Mouse (Mus musculus): ENCODE data around the gene Vmn1r77. TPM values are rescaled to one million over a fixed set of nuclear protein-coding genes. Genes with fewer than 3 reads are reported as not detected.
"Not testable (repeated sequence)": the region's sequence is repeated elsewhere in the genome, so short reads cannot be mapped to it uniquely, and the experiment has no call there.

Vmn1r77 gene
- polyA plus RNA-seq (2017; shearing (Covaris generic)) = not detected

DNA sequence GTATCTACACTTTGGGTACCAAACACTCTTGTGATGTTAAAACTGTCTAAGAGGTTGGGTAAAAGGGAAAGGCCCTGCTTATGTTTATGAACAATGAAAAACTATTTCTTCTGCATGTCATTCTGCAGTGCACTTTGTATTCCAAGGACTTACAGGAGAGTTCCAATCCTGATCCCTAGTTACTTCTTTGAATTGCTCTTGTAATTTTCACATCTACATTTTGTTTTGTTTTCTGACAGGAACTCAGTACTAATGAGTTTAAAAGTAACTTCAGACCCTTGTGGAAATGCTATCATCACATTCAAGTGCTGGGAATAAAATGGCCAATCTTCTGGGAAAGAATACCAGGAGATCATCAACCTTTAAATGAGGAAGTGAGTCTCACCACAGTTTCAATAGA, at the start of gene Vmn1r77:
Gene Vmn1r77, plus strand, starts transcription at position 301 of the 400 bp plus-strand sequence.
- not testable (repeated sequence) for ATAC-seq

DNA sequence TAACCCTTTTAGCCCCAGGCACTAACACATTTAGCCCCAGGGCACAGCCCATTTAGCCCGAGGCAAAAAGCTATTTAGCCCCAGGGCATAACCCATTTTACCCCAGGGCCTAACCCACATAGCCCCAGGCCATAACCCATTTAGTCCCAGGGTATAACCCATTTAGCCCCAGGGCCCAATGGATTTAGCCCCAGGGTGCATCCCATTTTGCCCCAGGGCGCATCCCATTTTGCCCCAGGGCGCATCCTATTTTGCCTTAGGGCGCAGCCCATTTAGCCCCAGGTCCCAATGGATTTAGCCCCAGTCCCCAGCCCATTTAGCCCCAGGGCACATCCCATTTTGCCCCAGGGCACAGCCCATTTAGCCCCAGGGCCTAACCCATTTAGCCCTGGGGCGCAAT, 25.1 kb upstream of the Vmn1r77 start:
- ATAC-seq = not testable (repeated sequence)

DNA sequence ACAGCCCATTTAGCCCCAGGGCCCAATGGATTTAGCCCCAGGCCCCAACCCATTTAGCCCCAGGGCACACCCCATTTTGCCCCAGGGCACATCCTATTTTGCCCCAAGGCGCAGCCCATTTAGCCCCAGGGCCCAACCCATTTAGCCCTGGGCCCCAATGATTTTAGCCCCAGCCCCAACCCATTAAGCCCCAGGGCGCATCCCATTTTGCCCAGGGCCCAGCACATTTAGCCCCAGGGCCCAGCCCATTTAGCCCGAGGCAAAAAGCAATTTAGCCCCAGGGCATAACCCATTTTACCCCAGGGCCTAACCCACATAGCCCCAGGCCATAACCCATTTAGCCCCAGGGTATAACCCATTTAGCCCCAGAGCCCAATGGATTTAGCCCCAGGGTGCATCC, 24.2 kb upstream of the Vmn1r77 start:
- ATAC-seq = not testable (repeated sequence)

DNA sequence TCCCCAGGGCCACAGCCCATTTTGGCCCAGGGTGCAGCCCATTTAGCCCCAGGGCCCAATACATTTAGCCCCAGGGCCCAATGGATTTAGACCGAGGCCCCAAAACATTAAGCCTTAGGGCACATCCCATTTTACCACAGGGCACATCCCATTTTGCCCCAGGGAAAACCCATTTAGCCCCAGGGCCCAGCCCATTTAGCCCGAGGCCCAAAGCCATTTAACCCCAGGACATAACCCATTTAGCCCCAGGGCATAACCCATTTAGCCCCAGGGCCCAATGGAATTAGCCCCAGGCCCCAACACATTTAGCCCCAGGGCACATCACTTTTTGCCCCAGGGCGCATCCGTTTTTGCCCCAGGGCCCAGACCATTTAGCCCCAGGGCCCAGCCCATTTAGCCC, 23.4 kb upstream of the Vmn1r77 start:
- no peak for ATAC-seq

DNA sequence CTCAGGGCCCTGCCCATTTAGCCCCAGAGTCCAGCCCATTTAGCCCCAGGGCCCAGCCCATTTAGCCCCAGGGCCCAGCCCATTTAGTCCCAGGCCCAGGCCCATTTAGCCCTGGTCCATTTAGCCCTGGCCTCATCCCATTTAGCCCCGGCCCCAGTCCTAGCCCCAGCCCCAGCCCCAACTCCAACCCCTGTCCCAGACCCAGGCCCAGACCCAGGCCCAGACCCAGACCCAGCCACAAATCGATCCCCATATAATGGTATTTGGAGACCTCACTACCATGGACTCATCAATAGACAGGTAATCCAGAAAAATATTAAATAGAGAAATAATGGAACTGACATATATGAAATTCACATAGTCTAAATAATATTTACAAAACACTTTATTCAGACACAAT, 18.7 kb upstream of the Vmn1r77 start:
- ATAC-seq = not testable (repeated sequence)

DNA sequence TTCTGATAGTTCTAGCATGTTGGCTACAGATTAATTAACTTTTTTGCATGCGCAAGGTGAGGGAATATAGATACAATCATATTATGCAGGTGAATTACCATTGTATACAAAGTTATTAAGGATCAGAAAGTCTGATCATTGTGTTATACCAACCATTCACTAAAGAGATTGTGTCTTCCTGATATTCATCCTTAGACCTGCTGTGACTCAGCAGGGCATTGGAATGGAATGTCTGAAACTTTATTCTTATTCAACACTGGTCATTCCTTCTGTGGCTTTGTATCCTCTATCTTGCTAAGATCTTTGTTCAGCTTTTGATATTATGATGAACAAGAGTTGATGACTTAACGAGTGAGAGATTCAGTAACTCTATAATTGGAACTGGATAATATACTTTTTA, 4.1 kb downstream of the Vmn1r77 start:
- no peak for ATAC-seq

Other genes with a start within 250 kb of the Vmn1r77 start
- not detected for gene Vmn1r74, start 202.8 kb upstream of the Vmn1r77 start, polyA plus RNA-seq (2017; shearing (Covaris generic))
- gene Vmn1r75, start 162.1 kb upstream of the Vmn1r77 start, polyA plus RNA-seq (2017; shearing (Covaris generic)) = not detected
- gene Vmn1r76, start 98.5 kb upstream of the Vmn1r77 start, polyA plus RNA-seq (2017; shearing (Covaris generic)) = under 1 TPM in 1 of 2 experiments, not detected in 1; 0.07 TPM
- gene Vmn1r78, start 113.5 kb downstream of the Vmn1r77 start, polyA plus RNA-seq (2017; shearing (Covaris generic)) = not detected
- not detected for gene Vmn1r79, start 134.5 kb downstream of the Vmn1r77 start, polyA plus RNA-seq (2017; shearing (Covaris generic))
- under 1 TPM in 1 of 2 experiments, not detected in 1; 0.12 TPM for gene Vmn1r80, start 152.5 kb downstream of the Vmn1r77 start, polyA plus RNA-seq (2017; shearing (Covaris generic))
- gene Vmn1r81, start 231.5 kb downstream of the Vmn1r77 start, polyA plus RNA-seq (2017; shearing (Covaris generic)) = under 1 TPM in 1 of 2 experiments, not detected in 1; 0.11 TPM

Measured in activated CD4-positive, CD25-positive, alpha-beta regulatory T cell, adult 4 months (primary cell).